Mouse (Mus musculus) heart, adult 9 months (tissue): ENCODE measurements at regions not wholly inside any gene's neighbourhood (a gene's known extent, or its start where the extent isn't known, plus 50 kb on each side); places are given as distances from the start of the nearest gene placed in this dataset.

Experiments
- DNase-seq, 2 experiments: peaks; one replicate each; pipeline ENCODE4 v3.0.0; 2022; ENCODE audit warnings: low spot score in 2 of 2

- no peak for DNase-seq
Observed at GRCm38 (mm10) chr14:61819251-61819650, 212.0 kb downstream of the Kcnrg start.

- DNase-seq: no peak
Observed at GRCm38 (mm10) chr14:61834291-61834936, 227.2 kb downstream of the Kcnrg start.

- no peak for DNase-seq
Observed at GRCm38 (mm10) chr14:61835729-61836128, 228.5 kb downstream of the Kcnrg start.

- DNase-seq: no peak
Observed at GRCm38 (mm10) chr14:61836231-61836630, 229.0 kb downstream of the Kcnrg start.

- no peak for DNase-seq
Observed at GRCm38 (mm10) chr14:61836965-61837364, 229.7 kb downstream of the Kcnrg start.

- no peak for DNase-seq
Observed at GRCm38 (mm10) chr14:61837851-61838250, 230.6 kb downstream of the Kcnrg start.

- no peak for DNase-seq
Observed at GRCm38 (mm10) chr14:61842476-61842875, 235.2 kb downstream of the Kcnrg start.

GRCm38 (mm10) chr14:61846441-61846840 is 239.2 kb downstream of the Kcnrg start:
- DNase-seq: no peak

- DNase-seq: no peak
Observed at GRCm38 (mm10) chr14:61850244-61850643, 243.0 kb downstream of the Kcnrg start.

- no peak for DNase-seq
Observed at GRCm38 (mm10) chr14:61857616-61858015, 250.4 kb downstream of the Kcnrg start.

- DNase-seq: no peak
Observed at GRCm38 (mm10) chr14:61860688-61861087, 253.4 kb downstream of the Kcnrg start.

GRCm38 (mm10) chr14:61861357-61861958 is 254.2 kb downstream of the Kcnrg start:
- DNase-seq: peak; percentile 12 to 41

- no peak for DNase-seq
Observed at GRCm38 (mm10) chr14:61862931-61863330, 255.7 kb downstream of the Kcnrg start.

GRCm38 (mm10) chr14:61863475-61863874 is 256.2 kb downstream of the Kcnrg start:
- DNase-seq: peak; percentile 10 to 24

GRCm38 (mm10) chr14:61866532-61867268 is 259.4 kb downstream of the Kcnrg start:
- no peak for DNase-seq

GRCm38 (mm10) chr14:61874206-61874605 is 266.9 kb downstream of the Kcnrg start:
- no peak for DNase-seq

GRCm38 (mm10) chr14:61879416-61879815 is 272.2 kb downstream of the Kcnrg start:
- no peak for DNase-seq

GRCm38 (mm10) chr14:61880514-61881259 is 273.4 kb downstream of the Kcnrg start:
- no peak for DNase-seq

GRCm38 (mm10) chr14:61885241-61886015 is 278.2 kb downstream of the Kcnrg start:
- DNase-seq: no peak

- DNase-seq: peak; percentile 18 to 19
Observed at GRCm38 (mm10) chr14:61889626-61890025, 282.4 kb downstream of the Kcnrg start.

- DNase-seq: no peak
Observed at GRCm38 (mm10) chr14:61893786-61894185, 286.5 kb downstream of the Kcnrg start.
